Mouse (Mus musculus): ENCODE results near the gene Ap1ar. TPM values are rescaled to one million over a fixed set of nuclear protein-coding genes. Genes with fewer than 3 reads are reported as not detected.

Ap1ar gene
- polyA plus RNA-seq (2012; rRNA removed) = 60.6 and 67.3 TPM in 2 replicates

GRCm38 (mm10) chr3:127837154-127837865, at the start of gene Ap1ar:
Gene Ap1ar, minus strand, starts transcription at chr3:127837523.

GRCm38 (mm10) chr3:127789500-127790191, 47.7 kb downstream of the Ap1ar start, which contains the start of gene Tifa:
Gene Tifa, plus strand, starts transcription at chr3:127789805.

GRCm38 (mm10) chr3:127780021-127780644, 57.2 kb downstream of the Ap1ar start, which contains the start of gene Alpk1:
Gene Alpk1, minus strand, starts transcription at chr3:127780527.

Other genes starting within 250 kb of the Ap1ar start
- 10.7 and 11.1 TPM in 2 replicates for gene Neurog2, start 204.4 kb downstream of the Ap1ar start, polyA plus RNA-seq (2012; rRNA removed)
- gene Alpk1, start 57.0 kb downstream of the Ap1ar start, polyA plus RNA-seq (2012; rRNA removed) = 1.3 and 1.8 TPM in 2 replicates
- gene Tifa, start 47.7 kb downstream of the Ap1ar start, polyA plus RNA-seq (2012; rRNA removed) = 1.9 and 2.1 TPM in 2 replicates
- gene Fam241a, start 58.8 kb upstream of the Ap1ar start, polyA plus RNA-seq (2012; rRNA removed) = 7.1 and 8.1 TPM in 2 replicates

All from central nervous system, embryonic 18 days (tissue).